Mouse (Mus musculus) liver, embryonic 14.5 days (tissue): Measurements from ENCODE around the gene Serpinb6a. TPM values are rescaled to one million over a fixed set of nuclear protein-coding genes. Genes with fewer than 3 reads are reported as not detected.

Experiments
- ATAC-seq: fragments of 200-750 bp; cut with Nextera tagmentation; 2 replicates; pipeline ENCODE4 v1.8.0; 2017; ENCODE audit warnings: moderate number of reproducible peaks, mild to moderate bottlenecking, moderate library complexity; ENCODE audit not compliant: insufficient read depth
- DNase-seq, 3 experiments: peaks; one replicate each; pipeline ENCODE4 v3.0.0-alpha.2; 2012 to 2013; ENCODE audit warnings: low read depth in 3 of 3, low spot score in 3 of 3
- H3K27ac ChIP-seq: fragments of 300-500 bp; sonication (generic); 2 replicates; pipeline ENCODE4 v1.5.1; 2014; ENCODE audit warnings: moderate library complexity, mild to moderate bottlenecking, control low read depth, inconsistent platforms
- H3K27me3 ChIP-seq: fragments of 300-500 bp; sonication (generic); 2 replicates; pipeline ENCODE4 v1.6.1; 2014; ENCODE audit warnings: mild to moderate bottlenecking, low read length, moderate library complexity; ENCODE audit not compliant: control insufficient read depth, insufficient read depth
- H3K36me3 ChIP-seq: fragments of 300-500 bp; sonication (generic); replicated peaks from 2 replicates; pipeline ENCODE4 v1.6.1; 2014; ENCODE audit warnings: low read depth; ENCODE audit not compliant: control insufficient read depth, insufficient read depth
- H3K4me1 ChIP-seq, 2 experiments: fragments of 200-500 bp in 1 of 2; fragments of 300-500 bp in 1 of 2; sonication (generic) in 1 of 2; replicated peaks; 2 replicates each; pipeline ENCODE4 v1.6.1; 2012 to 2014; ENCODE audit warnings: antibody characterized with exemption in 1 of 2, inconsistent platforms in 1 of 2, low read length in 1 of 2; ENCODE audit not compliant: control insufficient read depth in 2 of 2, insufficient read depth in 2 of 2
- H3K4me2 ChIP-seq: fragments of 300-500 bp; sonication (generic); 2 replicates; pipeline ENCODE4 v1.6.1; 2014; ENCODE audit warnings: low read depth, mild to moderate bottlenecking, control low read depth, moderate library complexity
- H3K4me3 ChIP-seq, 2 experiments: fragments of 200-500 bp in 1 of 2; fragments of 300-500 bp in 1 of 2; sonication (generic) in 1 of 2; 2 replicates each; pipeline ENCODE4 v1.5.1; 2012 to 2014; ENCODE audit warnings: low read depth in 2 of 2, low read length in 2 of 2, mild to moderate bottlenecking in 2 of 2, control low read depth in 1 of 2, inconsistent platforms in 1 of 2, moderate library complexity in 1 of 2; ENCODE audit not compliant: insufficient read depth in 1 of 2
- H3K9ac ChIP-seq: fragments of 300-500 bp; sonication (generic); replicated peaks from 2 replicates; pipeline ENCODE4 v1.6.1; 2014; ENCODE audit warnings: mild to moderate bottlenecking, control low read depth, moderate library complexity
- H3K9me3 ChIP-seq: fragments of 300-500 bp; sonication (generic); 2 replicates; pipeline ENCODE4 v1.6.1; 2016; ENCODE audit warnings: low read length, mixed read lengths; ENCODE audit not compliant: control insufficient read depth
- CTCF ChIP-seq: IDR thresholded peaks from 2 replicates; pipeline ENCODE4 v1.5.1; 2016; ENCODE audit warnings: antibody characterized with exemption, low read depth, control low read depth
- EP300 ChIP-seq: IDR thresholded peaks from 2 replicates; pipeline ENCODE4 v1.6.1; 2016; ENCODE audit warnings: antibody characterized with exemption, low read depth
- WGBS: fragments of 180-500 bp; shearing (Covaris S2); extraction: QIAGEN DNeasy Blood & Tissue Kit; methylation state at CpG from one replicate; pipeline ENCODE4 v1.1.7; 2014; ENCODE audit not compliant: insufficient replicate concordance; 5-methylcytosine and 5-hydroxymethylcytosine counted together
- polyA plus RNA-seq, 2 experiments: library from polyadenylated mRNA; depleted of rRNA in 1 of 2; stranded (reverse) in 1 of 2; unstranded in 1 of 2; fragments of >200 nt; fragmentation: Nextera tagmentation in 1 of 2; extraction: Ambion mirVana in 1 of 2; gene quantifications; 2 replicates each; pipeline versions ENCODE4 v1.2.1 to v1.2.3; 2012 to 2014

Serpinb6a gene
- polyA plus RNA-seq, 2 experiments = 12.7 to 17.1 TPM

DNA sequence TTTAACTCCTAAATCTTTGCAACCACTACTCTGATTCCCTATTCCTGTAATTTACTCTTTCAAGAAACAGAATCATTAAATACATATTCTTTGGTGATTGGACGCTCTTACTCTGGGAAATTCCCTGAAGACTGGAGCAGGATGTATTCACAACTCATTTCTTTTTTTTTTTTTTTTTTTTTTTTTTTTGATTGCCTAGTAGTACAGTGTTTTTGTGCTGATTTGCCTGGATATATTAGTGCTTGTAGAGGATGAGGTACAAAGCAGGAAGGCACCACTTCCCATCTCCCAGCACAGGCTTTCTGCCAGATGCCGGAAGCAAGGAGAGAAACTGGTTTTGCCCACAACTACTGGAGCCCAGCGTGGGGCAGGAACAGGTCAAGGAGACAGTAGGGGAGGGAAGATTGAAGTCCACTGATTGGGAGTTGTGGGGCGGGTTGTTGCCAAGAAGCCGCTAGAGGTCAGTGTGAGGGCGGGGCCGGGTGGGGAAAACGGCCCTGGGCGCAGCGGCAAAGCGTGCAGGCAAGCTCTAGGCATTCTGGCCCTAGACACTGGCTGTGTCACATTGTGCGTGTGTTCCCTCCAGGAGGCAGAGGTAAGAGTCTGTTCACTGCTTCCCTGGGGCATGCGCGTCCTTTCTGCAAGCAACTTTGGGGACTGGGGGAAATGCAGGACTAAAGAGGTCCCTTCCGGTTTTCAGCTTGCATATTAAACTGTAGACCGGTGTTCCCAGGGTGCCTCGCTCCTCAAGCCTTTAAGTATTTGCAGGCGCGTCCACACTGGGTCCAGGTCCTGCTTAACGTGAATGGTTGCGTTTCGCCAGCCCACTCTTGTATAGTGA lies 38.2 kb downstream of the Serpinb6a start, which contains the start of gene Nqo2:
Nqo2 (plus strand) TSS at position 482 of the 841 bp plus-strand sequence.
- Histone ChIP-seq H3K9ac (peak within 1 kb of the TSS; percentile 78), H3K27me3 (no peaks in the 10 kb centered on the region), H3K27ac (peak within 1 kb of the TSS; percentile 73), H3K4me2 (peak within 1 kb of the TSS; percentile 82), H3K4me3 (peak within 1 kb of the TSS; percentile 64 to 90), H3K36me3 (no peaks in the 10 kb centered on the region), H3K4me1 (peaks cover 5 to 17% of the 10 kb centered on the region in 2 experiments; a peak in 2 of 4 replicates), H3K9me3 (no peaks in the 10 kb centered on the region)
- ATAC-seq = peak; percentile 76
- WGBS = 4% methylated on average over 22 of the region's 22 CpGs
- peak; percentile 73 for TF ChIP-seq CTCF
- no peak for TF ChIP-seq EP300
- DNase-seq = peak; percentile 49 to 53 (median 51)

DNA sequence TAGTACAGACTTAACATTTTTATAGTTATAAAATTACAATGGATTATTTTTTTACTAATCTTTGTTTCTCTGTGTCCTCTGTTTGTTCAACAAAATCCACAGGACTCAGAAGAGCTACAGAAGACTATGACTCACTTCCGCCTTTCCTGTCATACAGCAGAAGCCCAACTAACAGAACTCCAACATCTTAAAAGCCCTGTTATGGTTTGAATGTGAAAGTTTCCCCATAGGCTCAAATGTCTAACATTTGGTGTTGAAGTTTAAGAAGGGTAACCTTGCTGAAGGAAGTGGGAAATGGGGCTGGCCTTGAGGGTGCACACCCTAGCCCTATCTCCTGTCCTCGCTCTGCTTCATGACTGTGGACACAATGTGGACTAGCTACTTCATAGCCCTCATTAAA lies 42.8 kb downstream of the Serpinb6a start:
- WGBS = 68% methylated on average over 2 of the region's 2 CpGs

DNA sequence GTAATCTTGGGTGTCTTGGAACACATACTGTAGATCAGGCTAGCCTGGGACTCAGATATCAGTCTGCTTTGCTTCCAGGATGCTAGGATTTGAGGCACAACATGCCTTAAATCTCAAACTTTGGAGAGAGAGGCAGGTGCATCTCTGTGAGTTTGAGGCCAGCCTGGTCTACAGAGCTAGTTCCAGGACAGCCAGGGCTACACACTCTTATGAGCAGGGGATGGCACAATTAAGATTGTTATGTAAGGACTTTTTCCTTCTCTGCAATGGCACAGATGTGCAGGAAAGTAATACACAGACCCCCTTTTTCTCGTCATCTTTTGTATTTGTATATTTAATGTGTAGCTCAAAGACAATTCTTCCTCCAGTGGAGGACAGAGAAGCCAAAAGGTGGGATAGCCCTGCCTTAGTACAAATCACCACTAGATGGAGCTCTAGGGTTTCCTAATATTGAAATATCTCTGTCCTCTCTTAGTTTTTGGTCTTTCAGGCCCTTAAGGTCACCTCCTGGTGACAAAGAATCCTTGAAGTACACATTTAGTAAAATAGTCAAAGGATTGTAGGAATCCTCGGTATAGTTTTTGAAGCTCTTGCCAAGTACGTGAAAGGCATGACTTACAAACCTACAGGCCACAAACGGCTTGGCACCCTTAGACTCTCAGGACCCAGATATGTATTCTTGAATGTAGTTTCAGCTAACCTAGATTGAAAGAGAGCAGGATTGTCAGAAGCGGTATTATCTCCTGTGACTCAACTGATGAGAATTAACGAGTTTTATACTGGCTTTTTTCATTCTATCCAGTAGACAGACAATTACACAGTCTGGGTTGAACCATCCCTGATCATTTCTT lies 45.8 kb downstream of the Serpinb6a start:
- H3K36me3 ChIP-seq = no peaks in the 10 kb centered on the region
- no peak overlapping the region for H3K27ac ChIP-seq
- ATAC-seq (no peak), DNase-seq (no peak)
- TF ChIP-seq EP300 (no peak), CTCF (peak; percentile 60; the same call in 1 of the 2 replicates)
- H3K9me3 ChIP-seq = no peaks in the 10 kb centered on the region
- no peak overlapping the region for H3K4me3 ChIP-seq
- H3K4me1 ChIP-seq = no peaks in the 10 kb centered on the region
- H3K27me3 ChIP-seq = no peaks in the 10 kb centered on the region
- H3K4me2 ChIP-seq = no peak overlapping the region
- H3K9ac ChIP-seq = no peak overlapping the region
- 32% methylated on average over 6 of the region's 6 CpGs for WGBS

More for the DNA sequence above, 42.8 kb downstream of the Serpinb6a start:
- Histone ChIP-seq H3K27me3 (no peaks in the 10 kb centered on the region), H3K4me3 (no peak overlapping the region), H3K27ac (no peak overlapping the region), H3K36me3 (no peaks in the 10 kb centered on the region), H3K9ac (no peak overlapping the region), H3K4me1 (peaks cover 0 to 3% of the 10 kb centered on the region in 2 experiments; a peak in 2 of 4 replicates), H3K9me3 (no peaks in the 10 kb centered on the region), H3K4me2 (no peak overlapping the region)
- ATAC-seq (no peak), DNase-seq (no peak)
- TF ChIP-seq CTCF = no peak
- TF ChIP-seq EP300 = no peak

DNA sequence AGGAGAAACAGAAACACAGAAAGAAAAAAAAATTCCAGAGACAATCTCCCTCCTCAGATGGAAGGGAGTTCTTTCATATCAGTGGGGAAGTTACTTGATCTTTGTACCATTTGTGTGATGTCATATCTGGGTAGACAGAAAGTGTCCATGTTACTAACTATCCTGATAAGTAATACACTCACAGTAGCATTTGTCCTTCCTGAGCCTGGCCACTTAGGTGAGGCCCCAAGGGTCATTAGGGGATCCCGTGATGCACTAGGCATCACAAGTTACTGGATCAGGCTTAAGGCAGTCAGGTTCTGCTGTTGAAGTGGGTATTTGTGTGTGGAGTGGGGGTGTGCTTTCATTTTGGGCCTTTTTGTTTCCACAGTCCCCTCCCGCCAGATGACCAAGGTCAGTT lies 49.6 kb downstream of the Serpinb6a start:
- H3K9ac ChIP-seq = no peak overlapping the region
- 63% methylated on average over 2 of the region's 2 CpGs for WGBS
- H3K36me3 ChIP-seq = no peaks in the 10 kb centered on the region
- no peak overlapping the region for H3K4me2 ChIP-seq
- no peak for ATAC-seq
- H3K9me3 ChIP-seq = no peaks in the 10 kb centered on the region
- H3K27ac ChIP-seq = no peak overlapping the region
- DNase-seq = no peak
- no peak overlapping the region for H3K4me3 ChIP-seq
- no peaks in the 10 kb centered on the region for H3K4me1 ChIP-seq
- TF ChIP-seq EP300 (no peak), CTCF (no peak)
- H3K27me3 ChIP-seq = no peaks in the 10 kb centered on the region

DNA sequence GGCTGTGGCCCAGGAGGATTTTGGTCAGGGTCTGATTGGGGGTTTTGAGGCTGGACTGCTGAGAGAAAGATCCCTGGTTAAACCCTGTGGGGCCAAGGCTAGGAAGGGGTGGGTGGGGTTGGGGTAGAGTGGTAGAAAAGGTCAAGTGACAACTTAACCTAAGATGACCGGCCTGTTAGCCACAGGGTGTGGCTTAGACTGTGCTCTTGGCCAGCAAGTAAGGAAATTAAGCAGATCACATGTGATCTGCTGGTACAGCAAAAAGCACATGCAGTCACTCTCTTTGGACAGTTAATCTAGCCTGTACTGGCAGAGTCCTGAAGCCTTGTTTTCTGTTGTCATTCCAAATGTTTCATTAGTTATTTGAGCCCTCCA lies 50.5 kb downstream of the Serpinb6a start:
- H3K4me1 ChIP-seq = no peaks in the 10 kb centered on the region
- no peak overlapping the region for H3K4me2 ChIP-seq
- no peaks in the 10 kb centered on the region for H3K27me3 ChIP-seq
- no peak for TF ChIP-seq CTCF
- H3K9ac ChIP-seq = no peak overlapping the region
- 50% methylated on average over 1 of the region's 1 CpGs for WGBS
- ATAC-seq = no peak
- no peaks in the 10 kb centered on the region for H3K36me3 ChIP-seq
- no peak for DNase-seq
- no peak overlapping the region for H3K27ac ChIP-seq
- H3K9me3 ChIP-seq = no peaks in the 10 kb centered on the region
- H3K4me3 ChIP-seq = no peak overlapping the region
